Mouse (Mus musculus): ENCODE data around the gene Oprm1. TPM values are rescaled to one million over a fixed set of nuclear protein-coding genes. Genes with fewer than 3 reads are reported as not detected.

Oprm1 gene
- polyA plus RNA-seq, 1 experiment from 2014 or later: not detected

DNA sequence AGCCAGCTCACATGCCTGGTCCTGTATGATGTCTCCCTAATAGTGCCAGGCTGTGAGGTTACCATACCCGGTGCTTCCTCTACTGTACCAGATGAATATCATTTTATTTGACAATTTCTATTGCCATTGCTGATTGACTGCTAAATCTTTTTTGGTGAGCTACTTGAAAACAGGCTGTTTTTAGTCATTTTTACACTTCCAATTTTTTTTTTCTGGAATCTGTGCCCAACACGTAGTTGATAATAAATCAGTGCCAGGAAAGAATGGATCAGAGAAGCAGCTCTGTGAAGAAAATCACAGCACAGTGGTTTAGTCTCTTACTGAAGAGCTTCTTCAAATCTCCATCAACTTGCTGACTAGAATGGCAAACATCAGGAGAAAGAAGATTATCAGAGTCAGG is 168.4 kb downstream of the Oprm1 start:
- Histone ChIP-seq H3K27ac (no peak overlapping the region), H3K36me3 (ENCODE audit: inconsistent target) (no peaks in the 10 kb centered on the region), H3K4me3 (ENCODE audit: inconsistent target) (no peak overlapping the region), H3K79me2 (ENCODE audit: inconsistent target) (no peaks in the 10 kb centered on the region)
- WGBS (ENCODE audit: missing documents): 96% methylated on average over 2 of the region's 2 CpGs

DNA sequence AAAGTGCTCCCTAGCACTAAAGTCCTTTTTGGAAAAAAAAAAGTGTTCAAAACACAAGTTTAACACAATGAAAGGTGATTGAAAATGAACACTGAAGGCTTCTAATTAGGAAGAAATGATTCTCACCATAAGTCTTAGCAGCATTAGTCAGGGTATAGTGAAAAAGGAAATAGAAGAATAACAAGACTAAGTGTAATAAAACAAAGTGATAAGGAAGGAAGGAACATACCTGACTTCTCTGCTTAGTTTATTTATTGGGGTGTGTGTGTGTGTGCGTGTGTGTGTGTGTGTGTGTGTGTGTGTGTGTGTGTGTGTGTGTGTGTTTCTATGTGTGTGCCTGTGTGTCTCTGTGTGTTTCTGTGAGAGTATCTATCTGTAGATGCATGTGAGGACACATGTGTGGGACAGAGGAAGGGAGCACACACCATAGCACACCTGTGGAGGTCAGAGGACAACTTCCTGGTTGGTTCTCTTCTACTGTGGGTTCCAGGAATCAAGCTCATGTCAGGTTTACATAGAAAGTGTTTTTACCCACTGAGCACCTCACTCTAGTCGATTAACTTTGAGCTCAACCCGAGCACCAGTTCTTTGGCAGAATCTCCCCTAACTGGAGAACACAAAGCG is 169.4 kb downstream of the Oprm1 start:
- Histone ChIP-seq H3K27ac (no peak overlapping the region), H3K79me2 (ENCODE audit: inconsistent target) (no peaks in the 10 kb centered on the region), H3K36me3 (ENCODE audit: inconsistent target) (no peaks in the 10 kb centered on the region), H3K4me3 (ENCODE audit: inconsistent target) (no peak overlapping the region)
- WGBS (ENCODE audit: missing documents): 86% methylated on average over 4 of the region's 4 CpGs

DNA sequence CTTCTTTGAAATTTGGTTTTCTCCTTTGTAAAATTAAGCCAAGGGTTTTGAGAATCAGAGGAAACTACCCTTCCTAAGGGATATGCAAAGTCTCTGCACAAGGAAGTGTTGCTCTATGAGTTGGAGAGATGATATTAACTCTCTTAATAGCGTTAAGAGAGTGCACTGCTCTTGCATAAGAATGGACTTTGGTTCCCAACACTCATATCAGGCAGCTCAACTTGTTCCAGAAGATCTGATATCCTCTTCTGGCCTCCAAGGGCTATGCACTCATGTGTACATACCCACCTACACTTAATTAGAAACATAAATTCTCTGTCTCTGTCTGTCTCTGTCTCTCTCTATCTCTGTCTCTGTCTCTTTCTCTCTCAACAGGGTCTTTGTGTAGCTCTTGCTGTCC is 170.6 kb downstream of the Oprm1 start:
- no peak overlapping the region for H3K4me3 ChIP-seq (ENCODE audit: inconsistent target)
- H3K27ac ChIP-seq: no peak overlapping the region
- WGBS (ENCODE audit: missing documents): 92% methylated on average over 1 of the region's 1 CpGs
- no peaks in the 10 kb centered on the region for H3K79me2 ChIP-seq (ENCODE audit: inconsistent target)
- H3K36me3 ChIP-seq (ENCODE audit: inconsistent target): no peaks in the 10 kb centered on the region

DNA sequence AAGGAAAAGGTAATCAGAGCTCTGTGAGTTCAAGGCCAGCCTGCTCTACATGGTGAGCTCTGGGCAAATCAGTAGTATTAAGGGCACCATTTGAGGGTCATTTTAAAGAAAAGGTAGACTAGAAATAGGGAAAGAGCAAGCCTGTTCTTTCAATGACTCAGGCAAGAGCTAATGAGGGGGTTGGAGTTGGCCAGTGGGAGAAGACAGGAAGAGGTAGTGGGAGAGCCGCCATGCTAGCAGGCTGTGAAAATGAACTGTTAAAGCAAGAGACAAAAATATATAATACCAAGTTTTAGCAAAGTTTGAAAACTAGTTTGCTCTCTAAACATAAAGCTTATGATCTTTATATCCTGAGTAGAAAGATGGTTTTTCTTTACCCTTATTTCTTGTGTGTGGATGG is 172.1 kb downstream of the Oprm1 start:
- H3K4me3 ChIP-seq (ENCODE audit: inconsistent target): no peak overlapping the region
- H3K36me3 ChIP-seq (ENCODE audit: inconsistent target): no peaks in the 10 kb centered on the region
- 100% methylated on average over 1 of the region's 1 CpGs for WGBS (ENCODE audit: missing documents)
- H3K79me2 ChIP-seq (ENCODE audit: inconsistent target): no peaks in the 10 kb centered on the region
- no peak overlapping the region for H3K27ac ChIP-seq

DNA sequence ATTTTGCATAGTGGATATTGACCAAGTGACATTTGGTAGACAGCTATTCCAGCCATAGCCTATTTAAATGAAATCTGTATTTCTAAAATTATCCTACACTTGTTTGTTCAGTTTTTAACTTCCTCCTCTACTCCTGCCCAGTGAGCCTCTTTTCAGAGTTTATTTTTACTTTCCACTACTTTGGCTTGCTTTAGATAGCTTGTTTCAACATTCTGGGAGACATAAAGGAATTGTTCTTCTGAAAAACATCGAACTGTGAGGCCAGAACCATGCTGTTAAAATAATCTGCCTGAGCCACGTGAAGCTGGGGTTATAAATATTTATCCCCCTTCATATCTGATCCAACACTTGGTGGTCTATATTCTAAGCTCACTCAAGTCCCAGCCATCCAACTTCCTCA is 172.6 kb downstream of the Oprm1 start:
- no peak overlapping the region for H3K4me3 ChIP-seq (ENCODE audit: inconsistent target)
- no peaks in the 10 kb centered on the region for H3K36me3 ChIP-seq (ENCODE audit: inconsistent target)
- no peaks in the 10 kb centered on the region for H3K79me2 ChIP-seq (ENCODE audit: inconsistent target)
- 47% methylated on average over 2 of the region's 2 CpGs for WGBS (ENCODE audit: missing documents)
- no peak overlapping the region for H3K27ac ChIP-seq

DNA sequence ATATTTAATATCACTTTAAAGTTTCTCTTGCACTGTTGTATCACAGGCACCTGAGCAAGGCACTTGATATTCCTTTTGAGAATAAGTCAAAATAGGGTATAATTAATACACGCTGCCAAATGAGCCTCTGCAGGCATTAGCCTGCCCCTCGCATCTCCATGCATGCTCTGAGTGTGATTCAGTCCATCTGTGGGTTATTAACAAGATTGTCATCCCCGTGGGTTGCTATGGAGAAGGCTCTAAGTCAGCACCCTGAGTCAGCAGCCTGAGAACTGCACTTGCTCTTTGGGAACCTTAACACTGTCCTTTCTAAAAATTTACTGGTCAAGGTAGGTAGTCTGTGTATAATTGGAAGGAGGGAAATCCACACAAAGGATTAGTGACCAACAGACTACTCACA is 176.5 kb downstream of the Oprm1 start:
- no peak overlapping the region for H3K27ac ChIP-seq
- no peaks in the 10 kb centered on the region for H3K79me2 ChIP-seq (ENCODE audit: inconsistent target)
- no peak overlapping the region for H3K4me3 ChIP-seq (ENCODE audit: inconsistent target)
- no peaks in the 10 kb centered on the region for H3K36me3 ChIP-seq (ENCODE audit: inconsistent target)
- 96% methylated on average over 3 of the region's 3 CpGs for WGBS (ENCODE audit: missing documents)

DNA sequence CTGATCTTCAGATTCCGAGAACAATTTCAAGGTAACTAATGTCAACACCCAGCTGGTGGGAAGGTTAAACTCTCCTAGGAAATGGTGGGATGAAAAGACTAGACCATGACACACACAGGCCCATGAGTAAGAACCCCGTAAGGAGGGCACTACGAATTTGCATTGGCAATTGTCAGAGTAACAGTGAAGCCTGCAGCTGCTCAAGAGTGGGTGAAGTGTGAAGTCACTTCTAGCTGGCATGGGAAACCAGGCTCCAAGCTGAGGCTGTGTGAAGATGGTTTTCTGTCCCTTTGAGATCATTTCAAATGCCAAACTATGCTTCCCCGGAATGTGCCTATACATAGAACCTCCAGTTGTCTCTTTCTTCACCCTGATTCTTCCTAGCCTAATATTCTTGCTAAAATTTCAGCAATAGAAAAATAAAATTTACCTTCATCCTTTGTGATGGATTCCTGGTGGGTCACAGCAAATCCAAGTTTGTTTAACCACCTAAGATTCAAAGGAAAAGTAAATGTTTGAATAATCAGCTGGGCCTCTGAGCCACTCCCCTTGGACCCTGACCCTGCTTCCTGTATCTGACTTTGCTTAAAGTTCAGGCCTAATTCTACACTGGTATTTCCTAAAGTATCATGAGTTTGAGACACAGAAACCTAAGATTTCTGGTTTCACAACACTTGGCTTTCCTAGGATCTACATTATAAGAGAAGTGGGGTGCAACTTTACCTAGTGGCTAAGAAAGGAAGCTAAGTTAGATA is 178.5 kb downstream of the Oprm1 start:
- no peak overlapping the region for H3K27ac ChIP-seq
- H3K4me3 ChIP-seq (ENCODE audit: inconsistent target): no peak overlapping the region
- 98% methylated on average over 4 of the region's 4 CpGs for WGBS (ENCODE audit: missing documents)
- H3K79me2 ChIP-seq (ENCODE audit: inconsistent target): no peaks in the 10 kb centered on the region
- H3K36me3 ChIP-seq (ENCODE audit: inconsistent target): no peaks in the 10 kb centered on the region

DNA sequence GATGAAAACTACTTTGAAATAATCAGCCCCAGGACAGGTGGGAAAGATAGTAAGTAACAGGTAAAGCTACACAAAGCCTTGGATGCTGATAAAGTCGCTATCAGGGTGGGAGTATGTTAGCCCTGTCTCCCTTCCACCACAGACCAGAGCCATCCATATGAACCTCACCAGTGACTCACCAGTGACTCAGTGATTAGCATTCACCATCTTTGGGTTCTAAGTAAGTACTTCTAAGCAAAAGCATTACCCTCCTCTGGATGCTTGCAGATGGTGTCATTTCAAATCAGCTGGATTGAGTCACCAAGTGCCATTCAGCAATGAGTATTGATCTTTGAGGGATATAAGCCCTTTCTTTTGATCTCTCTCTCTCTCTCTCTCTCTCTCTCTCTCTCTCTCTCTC is 194.8 kb downstream of the Oprm1 start:
- Histone ChIP-seq H3K4me3 (ENCODE audit: inconsistent target) (no peak overlapping the region), H3K27ac (no peak overlapping the region), H3K79me2 (ENCODE audit: inconsistent target) (no peaks in the 10 kb centered on the region), H3K36me3 (ENCODE audit: inconsistent target) (no peaks in the 10 kb centered on the region)
- 94% methylated on average over 1 of the region's 1 CpGs for WGBS (ENCODE audit: missing documents)

DNA sequence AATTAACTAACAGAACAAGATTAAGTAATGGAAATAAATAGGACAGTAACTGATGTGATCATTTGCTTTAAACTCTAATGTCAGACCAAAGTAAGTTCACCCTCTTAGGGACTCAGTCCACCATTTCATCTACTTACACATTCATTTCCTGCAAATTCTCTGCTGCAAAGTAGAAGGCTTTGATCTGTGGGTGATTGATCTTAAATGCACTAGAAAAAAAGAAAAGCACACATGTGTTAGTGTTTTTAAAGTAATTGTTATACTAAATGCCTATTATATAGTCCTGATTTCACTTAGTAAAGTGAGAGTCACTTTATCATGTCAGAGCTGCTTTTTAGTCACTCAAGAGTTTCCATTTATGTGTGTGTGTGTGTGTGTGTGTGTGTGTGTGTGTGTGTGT is 196.2 kb downstream of the Oprm1 start:
- no peaks in the 10 kb centered on the region for H3K36me3 ChIP-seq (ENCODE audit: inconsistent target)
- no peak overlapping the region for H3K27ac ChIP-seq
- no peaks in the 10 kb centered on the region for H3K79me2 ChIP-seq (ENCODE audit: inconsistent target)
- H3K4me3 ChIP-seq (ENCODE audit: inconsistent target): no peak overlapping the region

DNA sequence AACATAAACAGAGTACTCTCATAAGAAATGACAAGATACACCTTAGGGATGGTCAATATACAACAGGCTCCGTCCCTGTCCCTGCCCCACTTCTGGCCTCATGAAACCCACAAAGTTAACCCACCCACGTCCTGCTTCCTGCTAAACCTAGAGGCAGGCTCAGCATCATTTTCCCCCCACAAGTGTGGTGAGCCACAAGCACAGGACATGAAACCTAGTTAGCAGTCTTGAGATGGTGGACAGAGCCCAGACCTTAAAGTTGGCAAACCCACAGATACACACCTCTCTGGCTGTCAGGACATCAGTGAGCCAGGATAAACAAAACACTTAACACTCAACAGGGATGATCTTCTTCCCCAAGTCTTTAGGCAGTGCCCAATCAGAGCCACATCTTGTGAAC is 198.1 kb downstream of the Oprm1 start:
- WGBS (ENCODE audit: missing documents): 26% methylated on average over 2 of the region's 2 CpGs
- Histone ChIP-seq H3K27ac (no peak overlapping the region), H3K79me2 (ENCODE audit: inconsistent target) (no peaks in the 10 kb centered on the region), H3K4me3 (ENCODE audit: inconsistent target) (no peak overlapping the region), H3K36me3 (ENCODE audit: inconsistent target) (no peaks in the 10 kb centered on the region)

DNA sequence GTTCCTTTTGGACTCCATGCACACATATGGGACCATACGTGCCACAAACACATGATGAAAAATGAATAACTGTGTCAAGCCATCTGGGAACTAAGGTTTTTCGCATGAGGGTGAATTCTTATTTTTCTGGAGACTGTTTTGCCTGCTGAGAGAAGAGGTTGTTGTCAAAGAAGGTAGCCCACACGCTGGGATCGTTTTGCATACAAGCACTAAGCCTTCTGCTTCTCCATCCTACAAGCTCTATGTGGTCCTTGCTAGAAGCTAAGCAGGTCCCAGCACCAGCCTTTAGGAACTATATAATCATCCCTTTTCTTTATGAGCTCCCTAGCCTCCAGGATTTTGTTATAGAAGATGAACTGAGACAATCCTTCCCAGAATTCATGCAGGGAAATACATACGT is 200.5 kb downstream of the Oprm1 start:
- Histone ChIP-seq H3K79me2 (ENCODE audit: inconsistent target) (no peaks in the 10 kb centered on the region), H3K4me3 (ENCODE audit: inconsistent target) (no peak overlapping the region)
- WGBS (ENCODE audit: missing documents): 96% methylated on average over 5 of the region's 5 CpGs

DNA sequence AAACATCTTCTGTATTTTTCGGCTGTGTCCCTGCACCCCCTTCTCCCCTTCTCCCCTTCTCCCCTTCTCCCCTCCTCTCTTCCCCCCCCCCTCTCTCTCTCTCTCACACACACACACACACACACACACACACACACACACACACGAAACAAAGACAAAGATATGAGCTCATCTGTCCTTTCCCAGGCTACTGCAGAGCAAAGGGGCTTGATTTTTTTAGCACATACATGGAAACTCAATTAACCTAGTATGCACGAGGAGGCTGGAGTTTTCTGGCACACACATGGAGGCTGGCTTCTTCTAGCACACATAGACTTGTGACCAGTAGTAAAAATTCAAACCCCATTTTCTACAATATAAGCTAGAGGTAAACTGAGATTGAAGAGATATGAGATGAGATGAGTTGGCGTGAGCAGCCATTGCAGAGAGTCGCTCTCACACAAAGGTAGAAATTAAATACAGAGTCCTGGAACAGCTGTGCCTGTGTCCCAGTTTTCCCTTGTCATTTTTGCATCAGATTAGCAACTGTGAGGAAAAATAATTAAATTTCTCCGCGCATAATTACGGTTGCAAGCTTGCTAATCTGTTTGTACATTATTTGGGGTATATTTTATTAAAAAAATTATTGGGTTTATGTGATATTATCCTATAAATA is 209.4 kb downstream of the Oprm1 start:
- Histone ChIP-seq H3K4me3 (ENCODE audit: inconsistent target) (no peak overlapping the region), H3K36me3 (ENCODE audit: inconsistent target) (no peaks in the 10 kb centered on the region), H3K79me2 (ENCODE audit: inconsistent target) (no peaks in the 10 kb centered on the region), H3K27ac (no peak overlapping the region)
- WGBS (ENCODE audit: missing documents): 86% methylated on average over 6 of the region's 8 CpGs

More for the DNA sequence above, 200.5 kb downstream of the Oprm1 start:
- no peaks in the 10 kb centered on the region for H3K36me3 ChIP-seq (ENCODE audit: inconsistent target)
- no peak overlapping the region for H3K27ac ChIP-seq

DNA sequence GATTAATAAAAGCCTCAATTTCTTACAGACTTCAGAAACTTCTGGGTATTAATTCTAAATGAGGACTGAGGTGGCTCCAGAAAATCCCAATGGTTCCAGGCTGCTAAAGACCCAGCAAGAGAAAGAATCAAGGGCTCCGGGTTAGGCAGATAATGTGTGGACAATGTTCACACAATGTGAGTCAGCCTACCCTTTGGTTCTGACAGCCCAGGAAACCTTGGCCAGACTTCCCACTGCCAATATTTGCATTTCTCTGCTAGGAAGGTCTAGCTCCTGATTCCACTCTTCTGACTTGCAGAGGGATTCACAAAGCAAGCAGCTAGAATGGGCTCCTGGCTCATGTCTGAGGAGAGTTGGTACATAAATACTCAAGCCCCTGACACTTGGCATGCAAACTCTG is 210.0 kb downstream of the Oprm1 start:
- H3K79me2 ChIP-seq (ENCODE audit: inconsistent target): no peaks in the 10 kb centered on the region
- no peaks in the 10 kb centered on the region for H3K36me3 ChIP-seq (ENCODE audit: inconsistent target)
- WGBS (ENCODE audit: missing documents): 94% methylated on average over 1 of the region's 1 CpGs
- H3K4me3 ChIP-seq (ENCODE audit: inconsistent target): no peak overlapping the region
- H3K27ac ChIP-seq: no peak overlapping the region

DNA sequence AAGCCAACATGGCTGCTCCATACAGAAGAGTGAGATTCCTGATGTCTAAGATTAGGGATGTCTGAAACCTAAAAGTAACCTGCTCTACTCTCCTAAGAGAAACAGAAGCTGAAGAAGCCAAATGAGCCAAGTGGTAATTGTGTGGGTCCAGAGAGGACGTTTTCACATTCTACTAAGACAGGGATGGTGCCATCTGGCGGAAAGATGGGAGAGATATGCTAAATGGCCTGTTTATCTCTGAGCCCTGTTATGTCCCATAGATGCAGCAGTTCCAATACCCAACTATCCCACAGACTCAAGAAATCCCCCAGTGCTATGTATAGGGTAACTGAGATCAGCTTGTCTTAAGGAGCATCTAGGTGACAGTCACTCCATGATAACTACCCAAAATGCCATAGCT is 219.5 kb downstream of the Oprm1 start:
- Histone ChIP-seq H3K27ac (no peak overlapping the region), H3K4me3 (ENCODE audit: inconsistent target) (no peak overlapping the region), H3K79me2 (ENCODE audit: inconsistent target) (no peaks in the 10 kb centered on the region), H3K36me3 (ENCODE audit: inconsistent target) (no peaks in the 10 kb centered on the region)
- WGBS (ENCODE audit: missing documents): 100% methylated on average over 2 of the region's 2 CpGs

DNA sequence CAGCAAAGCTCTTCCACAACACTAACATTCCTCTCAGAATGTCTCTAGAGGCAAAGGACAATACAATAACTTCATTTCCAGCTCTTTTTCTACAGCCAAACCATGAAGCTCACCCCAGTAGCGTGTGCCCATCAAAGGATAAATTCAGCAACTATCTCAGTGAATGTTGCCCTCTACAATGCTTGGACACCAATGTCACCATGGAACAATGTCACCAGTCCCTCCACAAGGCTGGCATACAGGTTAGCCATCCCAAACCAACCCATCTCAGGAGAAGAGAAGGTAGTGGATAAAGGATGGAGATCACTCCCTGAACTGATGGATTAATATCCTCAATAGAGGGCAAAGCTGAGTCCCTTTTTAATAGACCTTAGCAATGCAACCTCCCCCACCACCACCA is 220.4 kb downstream of the Oprm1 start:
- no peaks in the 10 kb centered on the region for H3K36me3 ChIP-seq (ENCODE audit: inconsistent target)
- H3K4me3 ChIP-seq (ENCODE audit: inconsistent target): no peak overlapping the region
- H3K27ac ChIP-seq: no peak overlapping the region
- H3K79me2 ChIP-seq (ENCODE audit: inconsistent target): no peaks in the 10 kb centered on the region
- WGBS (ENCODE audit: missing documents): 94% methylated on average over 1 of the region's 1 CpGs
